Mouse (Mus musculus): ENCODE results near the gene Psmd4.

DNA sequence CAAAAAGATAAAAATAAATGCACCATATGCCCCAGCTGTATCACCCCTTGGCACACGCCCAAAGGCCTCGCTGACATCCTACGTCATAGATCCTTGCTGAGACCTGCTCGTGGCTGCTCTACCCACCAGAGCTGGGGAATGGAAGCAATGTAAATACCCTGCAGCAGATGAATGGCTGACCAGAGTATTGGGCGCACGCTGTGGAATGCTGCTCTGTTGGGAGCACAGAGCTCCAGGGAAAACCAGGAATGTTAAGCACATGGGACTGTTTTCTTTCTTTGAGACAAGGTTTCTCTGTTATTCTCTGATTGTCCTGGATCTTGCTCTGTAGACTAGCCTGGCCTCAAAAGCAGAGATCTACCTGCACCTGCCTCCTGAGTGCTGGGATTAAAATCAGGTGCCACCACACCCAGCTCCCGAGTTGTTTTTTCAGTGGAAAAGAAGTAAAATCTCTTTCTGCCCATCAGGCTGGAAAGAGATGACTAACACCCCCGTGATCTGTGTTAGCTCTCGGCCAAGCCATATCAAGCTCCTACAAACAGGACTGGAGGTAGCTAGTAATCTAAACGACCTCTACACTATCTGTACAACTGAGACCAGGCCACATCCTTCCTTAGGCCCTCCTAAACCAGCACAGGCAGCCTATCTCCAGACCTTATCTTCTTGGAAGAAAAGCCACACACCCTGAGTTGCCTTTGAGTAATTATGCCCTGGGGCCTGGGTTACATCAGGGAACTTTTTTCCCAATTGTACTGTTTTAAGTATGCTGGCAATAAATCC, 12.3 kb upstream of the Psmd4 start:
- TF ChIP-seq GATA1 (IDR thresholded peaks at IDR 0.05; ENCODE audit: borderline replicate concordance, low read length) (peak; percentile 38; the same call in 1 of the 3 replicates), FLI1 (IDR thresholded peaks at IDR 0.05; ENCODE audit: low read length) (no peak)
